Mouse (Mus musculus) embryonic facial prominence, embryonic 15.5 days (tissue): ENCODE data around the gene Nemp2. TPM values are rescaled to one million over a fixed set of nuclear protein-coding genes. Genes with fewer than 3 reads are reported as not detected.
A peak's percentile ranks its signal among the peaks of the same experiment; 100 is the strongest.

Experiments
- ATAC-seq: fragments of 200-750 bp; cut with Nextera tagmentation; 2 replicates; pipeline ENCODE4 v1.8.0; 2017; ENCODE audit warnings: low read depth, moderate TSS enrichment; ENCODE audit not compliant: insufficient number of reproducible peaks, low FRiP score, low TSS enrichment
- H3K27ac ChIP-seq: fragments of 300-500 bp; sonication (generic); replicated peaks from 2 replicates; pipeline ENCODE4 v1.5.1; 2015; ENCODE audit warnings: mild to moderate bottlenecking, inconsistent platforms
- H3K27me3 ChIP-seq: fragments of 300-500 bp; sonication (generic); 2 replicates; pipeline ENCODE4 v1.6.1; 2015; ENCODE audit warnings: inconsistent platforms
- H3K36me3 ChIP-seq: fragments of 300-500 bp; sonication (generic); 2 replicates; pipeline ENCODE4 v1.6.1; 2015; ENCODE audit warnings: mild to moderate bottlenecking, inconsistent platforms
- H3K4me1 ChIP-seq: fragments of 300-500 bp; sonication (generic); 2 replicates; pipeline ENCODE4 v1.6.1; 2015; ENCODE audit warnings: inconsistent platforms
- H3K4me2 ChIP-seq: fragments of 300-500 bp; sonication (generic); replicated peaks from 2 replicates; pipeline ENCODE4 v1.6.1; 2015; ENCODE audit warnings: mild to moderate bottlenecking, inconsistent platforms
- H3K4me3 ChIP-seq: fragments of 300-500 bp; sonication (generic); replicated peaks from 2 replicates; pipeline ENCODE4 v1.5.1; 2015; ENCODE audit warnings: mild to moderate bottlenecking, inconsistent platforms
- H3K9ac ChIP-seq: fragments of 300-500 bp; sonication (generic); 2 replicates; pipeline ENCODE4 v1.6.1; 2015; ENCODE audit warnings: inconsistent platforms
- H3K9me3 ChIP-seq: fragments of 300-500 bp; sonication (generic); replicated peaks from 2 replicates; pipeline ENCODE4 v1.6.1; 2016; ENCODE audit warnings: inconsistent platforms
- WGBS: fragments of 180-500 bp; shearing (Covaris S2); methylation state at CpG from one replicate; pipeline ENCODE4 v1.1.7; 2015; 5-methylcytosine and 5-hydroxymethylcytosine counted together
- polyA plus RNA-seq: library from polyadenylated mRNA; unstranded; fragments of >200 nt; fragmentation: Nextera tagmentation; extraction: Ambion mirVana; gene quantifications from 2 replicates; pipeline ENCODE4 v1.2.1, GENCODE M21; 2015

The Nemp2 gene
- polyA plus RNA-seq: 8.5 and 9.3 TPM in 2 replicates

- Histone ChIP-seq H3K9ac (peak within 1 kb of the TSS; percentile 67), H3K4me3 (peak within 1 kb of the TSS; percentile 84), H3K27me3 (no peaks in the 10 kb centered on the region), H3K27ac (peak within 1 kb of the TSS; percentile 84), H3K36me3 (no peaks in the 10 kb centered on the region), H3K9me3 (no peaks in the 10 kb centered on the region), H3K4me1 (peaks cover 11% of the 10 kb centered on the region), H3K4me2 (peak within 1 kb of the TSS; percentile 50)
- ATAC-seq: peak; percentile 89
- WGBS: 0% methylated on average over 44 of the region's 44 CpGs
Measured at GRCm38 (mm10) chr1:52630248-52630936, at the start of gene Nemp2. Gene Nemp2 (plus strand): TSS chr1:52630703.

- Histone ChIP-seq H3K27me3 (no peaks in the 10 kb centered on the region), H3K9ac (no peak overlapping the region), H3K4me2 (no peak overlapping the region), H3K4me3 (no peak overlapping the region), H3K27ac (no peak overlapping the region), H3K9me3 (no peaks in the 10 kb centered on the region), H3K4me1 (peaks cover 21% of the 10 kb centered on the region), H3K36me3 (no peaks in the 10 kb centered on the region)
- WGBS: 72% methylated on average over 6 of the region's 6 CpGs
- ATAC-seq: no peak
Measured at GRCm38 (mm10) chr1:52581744-52582143, 48.8 kb upstream of the Nemp2 start.

GRCm38 (mm10) chr1:52582866-52583265, 47.6 kb upstream of the Nemp2 start:
- Histone ChIP-seq H3K9ac (no peak overlapping the region), H3K4me2 (no peak overlapping the region), H3K4me1 (peaks cover 15% of the 10 kb centered on the region), H3K4me3 (no peak overlapping the region), H3K27ac (no peak overlapping the region), H3K27me3 (no peaks in the 10 kb centered on the region), H3K9me3 (no peaks in the 10 kb centered on the region), H3K36me3 (no peaks in the 10 kb centered on the region)
- 96% methylated on average over 1 of the region's 1 CpGs for WGBS
- no peak for ATAC-seq

DNA sequence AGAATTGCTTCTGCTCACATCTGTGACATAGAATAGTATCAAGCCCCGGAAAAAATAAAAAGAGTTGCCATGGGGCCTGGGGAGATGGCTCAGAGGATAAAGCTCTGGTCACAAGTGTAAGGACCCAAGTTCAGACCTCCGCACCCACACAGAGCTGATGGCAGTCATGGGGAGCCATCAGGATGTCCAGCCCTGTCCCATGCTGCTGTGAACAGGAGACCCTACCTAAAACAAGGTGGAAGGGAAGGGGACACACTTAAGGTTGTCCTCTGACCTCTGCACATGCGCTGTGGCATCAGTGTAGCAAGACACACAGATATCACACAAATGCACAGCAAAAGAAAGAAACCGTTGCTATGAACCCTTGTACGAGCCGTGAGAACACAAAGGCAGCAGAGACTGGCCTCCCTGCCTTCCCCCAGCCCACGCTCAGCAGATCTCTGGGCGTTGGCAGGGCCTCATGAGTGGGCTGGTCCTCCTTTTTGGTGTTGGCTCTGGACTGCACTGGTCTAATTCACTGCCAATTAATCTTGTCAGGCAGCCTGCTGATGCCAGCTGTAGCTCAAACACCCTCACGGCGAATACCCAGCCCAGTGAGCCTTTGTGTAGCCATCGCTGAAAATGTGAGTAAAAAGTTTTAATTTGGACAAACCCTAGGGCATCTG, 33.4 kb upstream of the Nemp2 start:
- Histone ChIP-seq H3K27me3 (no peaks in the 10 kb centered on the region), H3K9ac (no peak overlapping the region), H3K4me1 (no peaks in the 10 kb centered on the region), H3K9me3 (no peaks in the 10 kb centered on the region), H3K4me3 (no peak overlapping the region), H3K27ac (no peak overlapping the region), H3K36me3 (no peaks in the 10 kb centered on the region), H3K4me2 (no peak overlapping the region)
- no peak for ATAC-seq
- WGBS: 62% methylated on average over 11 of the region's 11 CpGs

- Histone ChIP-seq H3K4me2 (0 out of 2 replicates have a peak overlapping the region, but pooled peaks have one; percentile 1), H3K4me1 (no peaks in the 10 kb centered on the region), H3K9me3 (no peaks in the 10 kb centered on the region), H3K9ac (no peak overlapping the region), H3K27me3 (no peaks in the 10 kb centered on the region), H3K36me3 (no peaks in the 10 kb centered on the region), H3K27ac (no peak overlapping the region), H3K4me3 (no peak overlapping the region)
- WGBS: 55% methylated on average over 11 of the region's 11 CpGs
- ATAC-seq: no peak
Measured at GRCm38 (mm10) chr1:52597761-52598160, 32.7 kb upstream of the Nemp2 start.

- Histone ChIP-seq H3K9me3 (no peaks in the 10 kb centered on the region), H3K9ac (no peak overlapping the region), H3K4me2 (no peak overlapping the region), H3K27me3 (no peaks in the 10 kb centered on the region), H3K4me1 (no peaks in the 10 kb centered on the region), H3K27ac (no peak overlapping the region), H3K4me3 (no peak overlapping the region), H3K36me3 (no peaks in the 10 kb centered on the region)
- no peak for ATAC-seq
- WGBS: 67% methylated on average over 4 of the region's 4 CpGs
Measured at GRCm38 (mm10) chr1:52598361-52598760, 32.1 kb upstream of the Nemp2 start.

DNA sequence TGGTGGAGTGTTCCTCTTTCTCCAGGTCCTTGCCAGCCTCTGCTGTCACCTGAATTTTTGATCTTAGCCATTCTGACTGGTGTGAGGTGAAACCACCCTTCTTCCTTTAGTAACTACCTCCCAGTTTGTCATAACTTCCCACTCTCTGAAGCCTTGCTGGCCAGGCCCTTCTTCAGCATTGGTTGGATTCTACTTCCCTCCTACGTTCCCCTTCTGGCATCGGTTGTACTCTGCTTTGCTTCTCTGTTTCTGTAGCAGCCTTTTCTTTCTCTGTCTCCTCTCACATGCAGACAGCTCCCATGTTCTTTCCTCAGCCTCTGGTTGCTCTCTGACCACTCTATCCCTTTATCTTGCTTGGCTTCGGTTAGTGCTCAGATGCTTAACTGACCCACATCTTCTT, 29.0 kb upstream of the Nemp2 start:
- H3K4me1 ChIP-seq: no peaks in the 10 kb centered on the region
- no peaks in the 10 kb centered on the region for H3K27me3 ChIP-seq
- no peak overlapping the region for H3K4me3 ChIP-seq
- no peak overlapping the region for H3K27ac ChIP-seq
- whole genome bisulfite sequencing: 78% methylated on average over 3 of the region's 3 CpGs
- no peak for ATAC-seq
- no peaks in the 10 kb centered on the region for H3K9me3 ChIP-seq
- H3K36me3 ChIP-seq: no peaks in the 10 kb centered on the region
- H3K9ac ChIP-seq: no peak overlapping the region
- H3K4me2 ChIP-seq: no peak overlapping the region

GRCm38 (mm10) chr1:52607700-52608099, 22.8 kb upstream of the Nemp2 start:
- Histone ChIP-seq H3K4me2 (no peak overlapping the region), H3K4me1 (no peaks in the 10 kb centered on the region), H3K27me3 (no peaks in the 10 kb centered on the region), H3K9ac (no peak overlapping the region), H3K27ac (no peak overlapping the region), H3K36me3 (no peaks in the 10 kb centered on the region), H3K9me3 (no peaks in the 10 kb centered on the region), H3K4me3 (no peak overlapping the region)
- WGBS: 75% methylated on average over 1 of the region's 1 CpGs
- no peak for ATAC-seq

GRCm38 (mm10) chr1:52608486-52608885, 22.0 kb upstream of the Nemp2 start:
- no peaks in the 10 kb centered on the region for H3K27me3 ChIP-seq
- no peak for ATAC-seq
- H3K27ac ChIP-seq: no peak overlapping the region
- H3K9me3 ChIP-seq: no peaks in the 10 kb centered on the region
- no peak overlapping the region for H3K4me2 ChIP-seq
- no peaks in the 10 kb centered on the region for H3K4me1 ChIP-seq
- 88% methylated on average over 4 of the region's 4 CpGs for WGBS
- no peak overlapping the region for H3K9ac ChIP-seq
- no peak overlapping the region for H3K4me3 ChIP-seq
- H3K36me3 ChIP-seq: no peaks in the 10 kb centered on the region

GRCm38 (mm10) chr1:52618217-52618616, 12.3 kb upstream of the Nemp2 start:
- 65% methylated on average over 1 of the region's 1 CpGs for WGBS
- Histone ChIP-seq H3K36me3 (no peaks in the 10 kb centered on the region), H3K4me1 (no peaks in the 10 kb centered on the region), H3K27me3 (no peaks in the 10 kb centered on the region), H3K4me3 (no peak overlapping the region), H3K9ac (no peak overlapping the region), H3K9me3 (no peaks in the 10 kb centered on the region), H3K4me2 (no peak overlapping the region), H3K27ac (no peak overlapping the region)
- ATAC-seq: no peak

DNA sequence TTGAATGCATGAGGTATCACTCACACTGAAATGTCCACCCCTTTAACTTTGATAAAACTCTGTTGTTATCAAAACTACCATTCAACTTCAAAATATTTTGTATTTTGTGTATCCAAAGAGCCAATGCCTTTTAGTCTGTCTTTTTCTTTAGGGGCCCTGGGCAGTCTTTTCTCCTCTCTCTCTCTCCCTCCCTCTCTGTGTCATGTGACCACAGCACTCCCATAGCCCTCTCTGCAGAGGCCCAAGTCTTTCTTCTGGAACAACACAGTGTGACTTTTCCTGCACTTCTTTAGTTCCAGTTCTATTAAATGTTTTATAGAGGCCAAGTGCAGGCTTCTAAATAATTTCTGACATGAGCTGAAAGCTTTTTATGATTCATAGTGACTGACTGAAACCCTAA, 10.1 kb upstream of the Nemp2 start:
- no peak overlapping the region for H3K4me3 ChIP-seq
- H3K27me3 ChIP-seq: no peaks in the 10 kb centered on the region
- H3K4me1 ChIP-seq: no peaks in the 10 kb centered on the region
- no peak overlapping the region for H3K4me2 ChIP-seq
- no peaks in the 10 kb centered on the region for H3K36me3 ChIP-seq
- ATAC-seq: no peak
- no peaks in the 10 kb centered on the region for H3K9me3 ChIP-seq
- no peak overlapping the region for H3K9ac ChIP-seq
- H3K27ac ChIP-seq: no peak overlapping the region

GRCm38 (mm10) chr1:52630937-52631299, 415 bp downstream of the Nemp2 start:
- H3K9ac ChIP-seq: peak overlapping the region; percentile 67
- H3K4me1 ChIP-seq: peaks cover 11% of the 10 kb centered on the region
- H3K27me3 ChIP-seq: no peaks in the 10 kb centered on the region
- H3K4me2 ChIP-seq: peak overlapping the region; percentile 50
- peak overlapping the region; percentile 84 for H3K27ac ChIP-seq
- peak; percentile 59 for ATAC-seq
- no peaks in the 10 kb centered on the region for H3K36me3 ChIP-seq
- peak overlapping the region; percentile 84 for H3K4me3 ChIP-seq
- WGBS: 2% methylated on average over 6 of the region's 6 CpGs
- H3K9me3 ChIP-seq: no peaks in the 10 kb centered on the region
